Mouse (Mus musculus) frontal cortex, postnatal 25 days (tissue): ENCODE data around the gene Nrd1.
A peak's percentile ranks its signal among the peaks of the same experiment; 100 is the strongest.

Experiments used
- DNase-seq, 2 experiments: peaks; one replicate each; pipeline ENCODE4 v3.0.0; 2022; ENCODE audit warnings: low spot score in 2 of 2

Nrd1 gene

DNA sequence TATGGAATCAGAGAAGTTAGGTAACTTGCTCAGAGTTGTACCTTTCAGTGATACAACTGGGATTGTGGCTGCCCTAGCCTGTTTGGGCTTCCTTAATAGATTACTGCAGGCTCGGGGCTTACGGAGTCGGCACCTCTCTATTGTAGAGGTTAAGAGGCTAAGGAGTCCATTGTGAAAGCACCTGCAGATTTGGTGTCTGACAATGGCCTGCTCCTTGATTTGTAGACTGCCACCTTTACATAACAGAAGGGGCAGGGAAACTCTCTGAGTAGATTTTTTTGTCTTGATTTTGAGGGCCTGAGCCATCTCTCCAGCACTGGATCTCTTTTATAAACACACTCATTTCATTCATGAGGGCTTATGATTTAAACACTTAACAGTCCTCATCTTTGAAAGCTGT lies 26.1 kb downstream of the Nrd1 start:
- DNase-seq = no peak

DNA sequence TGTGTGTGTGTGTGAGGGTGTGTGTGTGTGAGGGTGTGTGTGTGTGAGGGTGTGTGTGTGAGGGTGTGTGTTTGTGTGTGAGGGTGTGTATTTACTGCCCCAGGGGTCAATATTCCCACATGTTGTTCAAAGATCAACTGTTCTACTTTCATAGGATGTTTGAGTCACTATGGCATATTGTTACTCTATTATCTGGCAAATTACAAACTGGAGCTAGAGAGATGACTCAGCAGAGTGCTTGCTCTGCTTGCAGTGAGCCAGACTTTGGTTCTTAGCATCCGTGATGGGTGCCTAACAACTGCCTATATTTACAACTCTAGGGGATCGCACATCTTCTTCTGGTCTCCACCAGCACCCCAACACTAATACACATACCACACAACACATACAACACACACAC lies 29.4 kb downstream of the Nrd1 start:
- no peak for DNase-seq

DNA sequence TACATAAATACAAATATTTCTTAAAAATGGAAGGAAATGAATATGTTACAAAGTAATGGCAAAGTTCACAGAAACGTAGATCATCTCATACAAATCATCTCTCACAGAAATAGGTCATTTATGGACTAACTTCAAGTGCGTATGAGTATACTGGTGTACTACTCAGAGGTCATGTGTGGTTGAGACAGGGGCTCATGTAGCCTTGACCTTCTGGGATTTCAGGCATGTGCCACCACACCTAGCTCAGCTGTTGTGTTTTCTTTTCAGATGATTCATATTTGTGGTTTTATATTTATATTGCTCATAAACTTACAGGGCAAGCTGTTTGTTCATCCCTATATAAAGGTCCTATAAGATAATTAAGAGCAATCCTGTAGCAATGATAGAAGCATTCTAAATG lies 29.8 kb downstream of the Nrd1 start:
- no peak for DNase-seq

DNA sequence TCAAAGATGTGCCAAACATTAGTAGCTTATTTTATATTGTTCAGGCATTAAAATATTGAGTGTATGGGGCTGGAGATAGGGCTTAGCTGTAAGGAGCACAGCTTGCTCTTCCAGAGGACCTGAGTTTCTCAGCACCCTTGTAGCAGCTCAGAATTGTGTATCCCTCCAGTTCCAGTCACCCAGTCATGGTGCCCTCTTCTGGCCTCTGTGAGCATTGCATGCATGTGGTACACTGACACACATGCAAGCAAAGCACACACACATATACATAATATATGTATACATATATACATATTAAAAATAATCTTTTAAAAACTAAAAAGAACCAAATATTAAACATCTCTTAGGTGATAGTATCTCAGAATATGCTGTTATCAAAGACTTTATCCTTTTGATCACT lies 35.9 kb downstream of the Nrd1 start:
- DNase-seq = peak in 1 of 2 experiments; percentile 37

DNA sequence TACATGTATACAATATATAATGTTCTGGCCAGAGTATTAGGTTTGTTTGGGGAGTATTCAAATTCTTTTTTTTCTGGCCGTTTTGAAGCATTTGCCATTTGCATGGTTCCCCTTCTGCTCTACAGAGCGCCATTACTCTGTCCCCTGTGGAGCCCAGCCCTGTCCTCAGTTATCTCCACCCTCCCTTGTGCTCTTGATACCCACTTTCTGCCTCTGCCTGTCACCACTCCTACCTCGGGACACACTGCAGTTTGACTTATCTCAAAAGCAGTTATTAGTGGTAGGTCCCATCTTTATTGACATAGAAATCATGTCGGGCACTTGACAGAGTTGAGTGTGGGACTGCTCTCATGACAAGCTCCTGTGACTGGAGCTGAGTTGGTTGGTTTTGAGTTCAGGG lies 42.3 kb downstream of the Nrd1 start:
- no peak for DNase-seq

DNA sequence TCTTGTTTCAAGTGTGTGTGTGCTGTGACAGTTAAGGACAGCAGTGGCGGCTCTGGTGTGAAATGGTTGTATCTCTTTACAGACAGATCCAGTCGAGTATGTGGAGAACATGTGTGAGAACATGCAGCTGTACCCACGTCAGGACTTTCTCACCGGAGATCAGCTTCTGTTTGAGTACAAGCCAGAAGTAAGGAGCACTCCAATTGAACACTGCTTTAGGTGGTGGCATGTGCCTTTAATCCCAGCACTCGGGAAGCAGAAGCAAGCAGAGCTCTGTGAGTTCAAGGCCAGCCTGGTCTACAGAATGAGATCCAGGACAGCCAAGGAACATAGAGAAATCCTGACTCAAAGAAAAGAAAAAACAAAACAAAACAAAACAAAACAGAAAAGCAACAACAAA lies 42.8 kb downstream of the Nrd1 start:
- no peak for DNase-seq

DNA sequence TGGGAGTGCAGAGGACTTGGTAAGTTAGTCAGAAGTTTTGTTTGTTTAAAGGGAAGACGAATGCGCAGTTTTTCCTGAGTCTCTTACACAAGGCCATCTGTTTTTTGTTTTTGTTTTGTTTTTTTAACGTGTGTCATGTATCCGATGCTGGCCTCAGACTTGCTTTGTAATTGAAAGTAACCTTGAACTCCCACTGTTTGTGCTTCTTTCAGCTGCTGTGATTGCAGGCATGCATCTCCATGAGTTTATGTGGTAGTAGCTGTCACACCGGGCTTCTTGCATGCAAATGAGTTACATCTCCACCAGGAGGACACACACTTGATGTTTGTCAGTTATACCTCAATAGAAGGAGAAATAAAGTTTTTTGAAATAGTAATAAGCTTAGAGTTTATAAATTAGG lies 43.3 kb downstream of the Nrd1 start:
- no peak for DNase-seq

DNA sequence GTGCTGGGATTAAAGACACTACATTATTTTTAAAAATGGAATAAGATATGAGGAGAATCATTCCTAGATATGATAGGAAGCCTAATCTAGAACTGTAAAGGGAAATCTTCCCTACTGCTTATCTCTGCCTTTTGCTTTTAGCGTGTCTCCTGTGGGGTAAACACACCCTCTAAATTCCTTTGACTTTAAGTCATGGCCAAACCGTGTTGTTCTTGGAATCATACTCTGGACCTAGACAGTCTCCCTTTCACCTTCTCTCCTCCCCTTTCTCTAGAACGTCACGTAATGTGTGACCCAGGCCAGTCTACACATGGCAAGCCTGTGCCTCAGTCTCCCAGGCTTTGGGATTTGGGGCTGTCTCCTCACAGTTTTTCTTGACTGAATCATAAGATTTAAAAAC lies 47.8 kb downstream of the Nrd1 start:
- no peak for DNase-seq

DNA sequence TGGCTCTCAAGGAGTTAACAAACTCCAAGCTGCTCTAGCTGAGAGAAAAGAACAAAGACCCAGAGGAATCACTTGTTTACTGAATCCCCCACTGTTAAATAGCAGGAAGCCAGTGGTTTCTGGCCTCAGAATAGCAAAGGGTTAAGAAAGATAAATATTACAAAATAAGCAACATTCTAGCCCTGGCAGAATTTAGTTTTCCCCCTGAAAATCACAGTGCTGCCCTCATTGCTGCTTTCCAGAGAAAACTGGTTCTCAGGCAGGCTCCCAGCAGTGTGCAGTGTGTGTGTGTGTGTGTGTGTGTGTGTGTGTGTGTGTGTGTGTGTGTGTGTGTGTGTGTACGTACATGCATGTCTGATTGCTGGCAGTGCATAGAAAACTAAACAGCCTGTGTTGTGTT lies 51.8 kb downstream of the Nrd1 start:
- no peak for DNase-seq

DNA sequence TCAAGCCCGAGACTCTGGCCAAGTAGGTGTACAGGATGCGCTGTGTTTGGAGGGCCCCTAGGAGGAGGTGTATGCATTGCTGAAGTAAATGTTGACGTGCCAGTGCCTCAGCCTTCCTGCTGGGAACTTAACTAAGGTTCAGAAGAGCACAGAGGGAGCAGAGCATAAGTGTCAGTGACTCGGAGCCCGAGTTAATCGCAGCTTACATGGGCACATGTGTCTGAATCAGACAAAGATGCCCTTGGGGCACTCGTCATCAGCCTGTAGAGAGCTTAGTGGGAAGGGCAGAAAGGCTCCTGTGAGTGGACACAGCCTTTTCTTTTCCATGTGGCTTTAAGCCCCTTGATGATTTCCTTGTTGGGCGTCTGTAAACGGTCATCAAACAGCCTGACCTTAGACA lies 53.5 kb downstream of the Nrd1 start:
- no peak for DNase-seq

DNA sequence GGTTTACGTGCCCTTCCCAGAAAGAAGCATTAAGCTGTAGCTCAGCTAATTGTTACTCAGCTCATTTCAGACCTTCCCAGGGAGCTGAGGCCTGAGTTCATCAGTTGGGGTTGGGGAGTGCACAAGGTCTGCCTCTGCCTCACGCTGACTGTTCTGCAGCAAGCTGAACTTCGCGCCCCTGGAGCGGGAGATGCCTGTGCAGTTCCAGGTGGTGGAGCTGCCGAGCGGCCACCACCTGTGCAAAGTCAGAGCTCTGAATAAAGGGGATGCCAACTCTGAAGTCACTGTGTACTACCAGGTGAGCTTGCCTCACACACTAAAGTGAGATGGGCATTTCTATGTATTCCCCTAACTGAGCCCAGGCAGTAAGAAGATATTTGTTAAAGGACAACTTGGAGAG lies 55.9 kb downstream of the Nrd1 start:
- DNase-seq = no peak

DNA sequence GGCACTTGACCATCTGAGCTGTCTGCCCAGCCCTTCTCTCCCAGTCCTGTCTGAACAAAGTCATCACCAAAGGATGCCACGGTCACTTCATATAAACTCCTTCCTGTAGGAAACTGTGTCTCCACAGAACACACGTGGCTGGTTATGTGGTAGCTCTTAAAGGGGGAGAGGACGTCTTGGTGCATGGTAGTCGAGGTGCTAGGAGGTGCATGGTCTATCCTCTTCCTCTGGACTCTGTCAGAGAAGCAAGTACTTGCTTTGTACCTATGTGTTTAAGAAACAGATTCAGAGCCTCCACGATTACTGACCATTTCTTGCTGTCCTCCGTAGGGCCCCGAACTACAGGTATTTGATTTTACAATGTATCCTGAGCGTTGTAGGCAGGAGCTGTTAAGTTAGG lies 57.2 kb downstream of the Nrd1 start:
- no peak for DNase-seq

DNA sequence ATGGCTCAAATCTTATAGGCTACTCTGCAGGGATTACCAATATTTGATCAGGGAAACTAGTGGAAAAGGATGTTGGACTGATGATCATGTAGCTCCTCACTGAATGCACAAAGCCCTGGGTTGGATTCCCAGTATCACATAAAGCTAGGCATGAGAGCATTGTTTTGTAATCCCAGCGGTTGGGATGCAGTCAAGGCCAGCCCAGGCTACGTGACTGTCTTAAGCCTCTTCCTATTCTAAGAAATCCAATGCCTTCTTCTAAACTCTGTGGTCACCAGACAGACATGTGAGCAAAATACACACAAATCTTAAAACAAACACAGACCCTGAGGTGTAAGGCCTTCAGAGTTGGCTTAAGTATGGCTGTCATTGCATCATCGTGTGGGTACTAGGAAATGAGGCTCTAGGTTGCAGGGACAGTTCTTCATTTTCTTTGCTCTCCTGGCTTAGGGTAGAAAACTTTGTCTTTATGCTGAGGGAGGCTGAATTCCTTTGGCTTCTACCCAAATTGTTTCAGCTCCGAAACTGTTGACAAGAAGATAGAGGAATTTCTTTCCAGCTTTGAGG lies 58.9 kb downstream of the Nrd1 start:
- DNase-seq = no peak

DNA sequence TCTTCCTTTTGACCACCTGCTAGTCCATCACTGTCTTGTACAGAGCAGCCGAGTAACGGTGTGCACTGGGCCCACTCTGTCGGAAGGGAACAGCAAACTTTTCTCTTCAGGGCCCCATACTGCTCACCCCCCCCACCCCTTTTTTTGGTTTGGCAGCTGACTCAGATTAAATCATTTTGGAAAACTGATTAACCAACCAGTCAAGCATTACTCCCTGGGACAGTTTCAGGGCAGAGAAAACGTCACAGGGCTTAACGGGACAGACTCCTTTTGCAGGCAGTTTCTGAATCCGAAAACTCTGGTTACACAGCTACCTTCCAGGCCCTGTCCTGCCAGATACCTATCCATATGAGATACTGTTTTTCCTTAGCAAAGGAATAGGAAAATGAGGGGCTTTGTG lies 64.5 kb downstream of the Nrd1 start:
- DNase-seq = no peak

DNA sequence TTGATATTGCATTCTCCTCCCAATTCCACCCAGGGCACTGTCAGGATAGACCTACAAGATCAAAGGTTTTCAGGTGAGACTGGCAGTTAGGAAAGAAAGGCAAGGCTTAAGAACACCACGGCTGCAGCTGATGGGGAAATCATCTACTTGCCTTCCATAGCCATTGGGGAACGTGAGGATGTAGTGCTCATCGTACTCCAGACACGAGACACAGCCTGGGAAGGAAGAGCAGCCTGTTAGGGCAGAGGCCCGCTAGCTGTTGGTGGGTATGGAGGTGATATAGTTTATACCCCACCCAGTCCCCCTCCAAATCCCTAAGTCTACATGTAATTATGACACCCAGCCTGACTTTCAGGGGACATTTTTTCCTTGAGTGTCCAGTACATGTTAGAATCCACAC lies 65.3 kb downstream of the Nrd1 start:
- no peak for DNase-seq

DNA sequence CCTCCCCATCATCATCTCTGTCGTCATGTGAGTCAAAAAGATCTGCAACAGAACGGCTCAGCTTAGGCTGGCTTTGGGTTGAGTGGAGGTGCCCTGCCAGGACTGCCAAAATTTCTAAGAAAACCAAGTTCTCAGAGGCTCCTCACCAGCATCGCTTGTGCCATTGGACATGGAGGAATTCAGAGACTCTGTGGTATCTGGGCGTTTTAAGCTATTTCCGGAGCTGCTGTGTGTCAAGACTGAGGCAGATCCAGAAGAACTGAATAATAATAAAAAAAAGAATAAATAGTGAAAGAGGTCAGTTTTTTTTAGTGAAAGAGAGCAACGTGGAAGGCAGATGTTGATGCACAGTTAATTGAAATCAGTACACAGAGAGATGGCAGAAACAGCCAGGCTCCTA lies 72.4 kb downstream of the Nrd1 start:
- no peak for DNase-seq

DNA sequence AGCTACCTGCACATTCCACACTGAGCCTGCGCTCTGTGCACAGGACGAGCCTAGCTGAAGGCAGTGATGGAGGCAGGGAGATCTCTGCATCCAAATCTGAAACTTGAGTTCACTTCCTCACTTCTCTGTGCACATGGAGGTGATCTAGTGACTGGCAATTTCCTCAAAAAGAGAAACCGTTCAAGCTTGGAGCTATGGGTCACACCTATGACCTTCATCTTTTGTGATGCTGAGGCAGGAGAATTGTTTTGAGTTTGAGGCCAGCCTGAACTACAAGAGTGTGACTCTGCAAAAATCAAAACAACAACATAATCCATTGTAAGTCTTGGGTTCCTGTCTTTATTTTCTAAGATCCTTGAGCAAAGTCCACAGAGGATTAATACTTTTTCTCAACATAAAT lies 72.8 kb downstream of the Nrd1 start:
- DNase-seq = no peak

DNA sequence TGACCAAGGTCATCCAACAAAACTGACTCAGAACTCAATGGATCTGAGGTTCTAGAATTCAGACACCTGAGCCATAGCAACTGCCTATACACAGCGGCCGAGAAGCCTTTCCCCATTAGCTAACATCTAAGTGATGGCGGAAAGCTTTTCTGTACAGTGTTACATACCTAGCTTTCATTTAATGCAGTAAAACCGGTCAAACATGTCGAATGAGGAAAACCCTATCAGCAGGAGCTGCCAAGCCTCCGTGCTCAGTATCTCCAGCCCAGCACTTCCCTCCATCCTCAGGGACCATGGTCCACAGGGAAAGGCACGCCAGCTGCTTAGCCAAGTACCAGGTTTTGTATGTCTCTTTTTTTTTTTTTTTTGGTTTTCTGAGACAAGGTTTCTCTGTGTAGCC lies 78.5 kb downstream of the Nrd1 start:
- DNase-seq = no peak

DNA sequence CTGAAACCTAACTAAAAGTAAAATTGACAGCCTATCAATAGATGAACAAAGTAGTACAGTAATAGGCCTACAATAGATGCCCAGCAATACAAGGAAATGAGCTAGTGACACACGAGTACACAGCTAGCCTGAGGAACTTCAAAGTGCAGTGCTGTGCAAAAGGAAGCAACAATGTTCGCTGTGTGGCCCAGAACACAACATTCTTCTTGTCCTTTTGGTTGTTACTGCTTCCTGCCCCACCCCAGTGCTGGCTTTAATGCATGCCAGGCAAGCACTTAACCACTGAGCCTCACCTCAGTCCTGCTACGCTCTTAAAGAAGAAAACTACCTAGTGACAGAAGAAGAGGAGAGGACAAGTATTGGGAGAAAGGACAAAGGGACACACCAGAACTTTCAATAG lies 79.2 kb downstream of the Nrd1 start:
- DNase-seq = no peak

DNA sequence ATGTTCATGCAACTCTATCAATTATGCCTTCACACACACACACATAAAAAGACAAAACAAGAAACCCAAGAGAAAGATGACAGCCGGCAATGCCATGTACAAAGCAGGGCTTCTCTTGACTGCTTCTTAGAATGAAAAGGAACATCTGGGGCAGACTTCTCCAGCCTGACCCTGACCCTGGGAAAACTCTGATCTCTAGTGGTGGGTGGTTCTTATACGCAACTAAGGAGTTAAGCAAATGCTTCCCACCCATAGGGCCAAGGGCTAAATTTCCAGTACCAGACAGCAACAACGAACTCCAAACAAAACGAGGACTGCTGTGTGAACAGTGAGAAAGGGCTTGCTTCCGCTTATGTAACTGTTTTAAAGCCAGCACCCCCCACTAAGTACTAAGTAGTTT lies 79.7 kb downstream of the Nrd1 start:
- DNase-seq = no peak

DNA sequence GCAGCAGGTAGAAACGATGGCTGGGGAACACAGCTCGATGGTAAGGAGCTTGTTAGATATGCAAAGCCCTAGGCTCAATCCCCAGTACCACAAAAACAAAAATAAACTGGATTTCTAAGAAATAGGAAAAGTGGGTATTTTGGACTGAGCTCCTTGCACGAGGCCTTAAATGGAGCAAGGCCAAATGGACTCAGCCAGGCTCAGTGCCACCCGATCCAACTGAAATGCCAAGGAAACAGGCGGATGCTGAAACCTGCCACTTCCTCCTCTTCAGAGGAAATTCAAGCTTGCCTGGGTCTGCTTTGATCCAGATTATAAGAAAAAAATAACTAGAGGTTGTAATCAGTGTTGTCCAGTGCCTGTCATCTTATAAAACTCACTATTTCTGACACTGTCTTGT lies 88.7 kb downstream of the Nrd1 start:
- no peak for DNase-seq

DNA sequence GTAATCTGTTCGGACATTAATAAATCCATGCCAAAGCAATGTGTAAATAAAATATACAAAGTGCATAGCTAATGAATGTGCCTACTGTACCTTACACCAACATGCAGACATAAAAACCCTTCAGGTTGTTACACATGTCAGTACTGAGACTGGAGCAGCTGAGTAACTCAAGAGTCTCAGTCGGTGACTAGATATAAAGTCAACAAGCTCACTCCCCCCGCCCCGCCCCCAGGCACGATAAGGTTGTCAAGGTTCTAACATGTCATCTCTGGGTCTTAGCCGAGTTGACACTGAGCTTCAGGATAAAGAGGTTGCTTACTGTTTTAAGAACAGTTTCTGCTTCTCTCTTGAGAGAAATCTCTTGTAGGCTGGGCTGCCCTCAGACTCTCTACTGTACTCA lies 89.5 kb downstream of the Nrd1 start:
- no peak for DNase-seq

DNA sequence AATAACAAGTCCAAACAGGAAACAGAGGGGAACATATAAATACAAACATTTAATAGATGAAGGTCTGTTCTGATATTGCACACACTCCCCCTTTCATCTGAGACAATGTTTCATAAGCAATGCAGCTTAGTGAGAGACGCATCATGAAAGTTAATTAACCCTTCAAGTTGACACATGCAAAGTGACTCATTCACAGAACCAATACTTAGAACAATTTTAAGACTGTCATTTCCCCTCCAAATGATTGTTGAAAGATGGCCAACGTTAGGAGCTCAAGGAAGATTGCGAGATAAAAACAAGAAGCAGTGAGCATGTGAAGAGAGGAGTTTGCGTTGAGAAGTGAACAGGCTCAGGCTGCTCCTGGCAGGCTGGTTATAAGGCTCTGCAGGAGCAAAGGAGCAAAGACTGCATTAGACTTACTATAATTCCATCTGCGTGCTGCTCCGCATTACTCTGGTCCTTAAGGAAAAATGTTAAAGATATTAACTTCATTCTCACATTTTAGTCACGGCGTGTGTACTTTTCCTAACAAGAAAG lies 90.9 kb downstream of the Nrd1 start:
- DNase-seq = no peak

DNA sequence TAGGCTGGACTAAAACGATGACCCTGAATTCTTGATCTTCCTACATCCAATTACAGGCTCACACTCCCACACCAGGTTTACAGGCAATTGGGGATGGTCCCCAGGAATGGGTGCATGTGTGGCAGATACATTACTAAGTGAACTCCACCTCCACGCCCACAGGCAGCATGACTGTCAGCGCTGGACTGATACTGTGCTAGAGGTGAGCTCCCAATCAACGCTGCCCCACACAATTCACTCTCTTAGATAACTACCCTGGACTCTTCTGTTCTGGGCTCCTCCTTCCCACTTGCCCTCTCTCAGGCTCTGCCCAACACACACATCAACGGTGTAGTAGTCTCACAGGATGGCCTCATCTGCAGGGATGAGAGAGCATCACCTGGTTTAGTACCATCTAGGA lies 91.9 kb downstream of the Nrd1 start:
- DNase-seq = no peak

DNA sequence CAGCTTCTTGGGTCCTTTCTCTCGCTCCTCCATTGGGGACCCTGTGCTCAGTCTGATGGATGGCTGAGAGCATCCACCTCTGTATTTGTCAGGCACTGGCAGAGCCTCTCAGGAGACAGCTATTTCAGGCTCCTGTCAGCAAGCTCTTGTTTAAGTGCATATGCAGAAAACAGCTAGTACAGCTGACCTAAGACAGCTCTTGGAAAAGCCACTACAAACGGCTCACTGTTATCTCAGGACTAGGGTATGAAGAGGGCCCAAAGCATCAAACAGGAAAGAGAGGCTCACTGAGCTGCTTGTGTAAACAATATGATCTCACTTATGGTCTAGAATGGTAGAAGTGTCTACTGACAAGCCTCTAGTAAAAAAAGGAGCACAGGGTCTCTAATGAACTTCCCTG lies 93.8 kb downstream of the Nrd1 start:
- no peak for DNase-seq
